Mouse (Mus musculus) lung, postnatal 0 days (tissue): ENCODE data around the gene Atp6v1e1. TPM values are rescaled to one million over a fixed set of nuclear protein-coding genes. Genes with fewer than 3 reads are reported as not detected.
A peak's percentile ranks its signal among the peaks of the same experiment; 100 is the strongest.

ENCODE experiments used
- ATAC-seq: fragments of 200-750 bp; cut with Nextera tagmentation; 2 replicates; pipeline ENCODE4 v1.8.0; 2017; ENCODE audit warnings: moderate library complexity
- DNase-seq: peaks from one replicate; pipeline ENCODE4 v3.0.0-alpha.2; 2016; ENCODE audit warnings: low spot score
- H3K27ac ChIP-seq: fragments of 300-500 bp; sonication (generic); 2 replicates; pipeline ENCODE4 v1.5.1; 2014; ENCODE audit warnings: antibody characterized with exemption, mild to moderate bottlenecking, low read length, mixed read lengths
- H3K27me3 ChIP-seq: fragments of 300-500 bp; sonication (generic); replicated peaks from 2 replicates; pipeline ENCODE4 v1.6.1; 2014; ENCODE audit warnings: low read length, mixed read lengths; ENCODE audit not compliant: insufficient read depth
- H3K36me3 ChIP-seq: fragments of 300-500 bp; sonication (generic); 2 replicates; pipeline ENCODE4 v1.6.1; 2014; ENCODE audit warnings: low read length, mixed read lengths; ENCODE audit not compliant: insufficient read depth
- H3K4me1 ChIP-seq: fragments of 300-500 bp; sonication (generic); 2 replicates; pipeline ENCODE4 v1.6.1; 2014; ENCODE audit warnings: antibody characterized with exemption, low read depth, low read length, mixed read lengths; ENCODE audit not compliant: insufficient read depth
- H3K4me2 ChIP-seq: fragments of 300-500 bp; sonication (generic); replicated peaks from 2 replicates; pipeline ENCODE4 v1.6.1; 2014; ENCODE audit warnings: low read depth, mild to moderate bottlenecking, low read length, moderate library complexity, mixed read lengths
- H3K4me3 ChIP-seq: fragments of 300-500 bp; sonication (generic); 2 replicates; pipeline ENCODE4 v1.5.1; 2014; ENCODE audit warnings: low read depth, low read length
- H3K9ac ChIP-seq: fragments of 300-500 bp; sonication (generic); replicated peaks from 2 replicates; pipeline ENCODE4 v1.6.1; 2014; ENCODE audit warnings: low read depth, mild to moderate bottlenecking
- H3K9me3 ChIP-seq: fragments of 300-500 bp; sonication (generic); 2 replicates; pipeline ENCODE4 v1.6.1; 2016; ENCODE audit warnings: low read length, mixed read lengths
- CTCF ChIP-seq: IDR thresholded peaks from 2 replicates; pipeline ENCODE4 v1.5.1; 2016; ENCODE audit warnings: antibody characterized with exemption, mild to moderate bottlenecking
- EP300 ChIP-seq: IDR thresholded peaks from 2 replicates; pipeline ENCODE4 v1.6.1; 2016; ENCODE audit warnings: antibody characterized with exemption, mild to moderate bottlenecking, control low read depth
- WGBS: fragments of 180-500 bp; shearing (Covaris S2); extraction: QIAGEN DNeasy Blood & Tissue Kit; methylation state at CpG from one replicate; pipeline ENCODE4 v1.1.7; 2014; 5-methylcytosine and 5-hydroxymethylcytosine counted together
- microRNA-seq: library from miRNA; unstranded; fragments of <30 nt; microRNA quantifications from one replicate; pipeline ENCODE4, GENCODE M21; 2016
- polyA plus RNA-seq: library from polyadenylated mRNA; unstranded; fragments of >200 nt; fragmentation: Nextera tagmentation; extraction: Ambion mirVana; gene quantifications from 2 replicates; pipeline ENCODE4 v1.2.1, GENCODE M21; 2015

The Atp6v1e1 gene
- polyA plus RNA-seq, 1 experiment from 2014 or later: 187 TPM

DNA sequence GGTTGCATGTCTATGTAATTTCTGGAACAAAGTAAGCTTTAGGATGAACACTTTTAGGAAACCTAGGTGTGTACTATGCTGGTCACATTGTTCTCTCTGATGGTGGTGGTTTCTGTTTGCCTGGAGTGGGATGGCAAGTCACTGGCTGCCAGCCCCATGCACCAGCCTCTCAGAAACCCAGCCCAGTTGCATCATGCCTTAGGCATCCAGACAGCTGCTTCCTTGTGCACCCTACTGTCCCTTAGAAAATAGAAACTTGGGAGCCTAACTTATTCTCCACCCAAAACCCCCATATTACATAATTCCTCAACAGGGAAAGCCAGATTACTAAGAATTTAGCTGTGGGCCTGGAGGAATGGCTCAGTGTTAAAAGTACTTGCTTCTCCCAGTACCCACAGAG lies 50.6 kb downstream of the Atp6v1e1 start:
- Histone ChIP-seq H3K4me1 (no peaks in the 10 kb centered on the region), H3K4me3 (no peak overlapping the region), H3K27me3 (no peaks in the 10 kb centered on the region), H3K9ac (no peak overlapping the region), H3K27ac (0 out of 2 replicates have a peak overlapping the region, but pooled peaks have one; percentile 1), H3K36me3 (no peaks in the 10 kb centered on the region), H3K4me2 (no peak overlapping the region), H3K9me3 (no peaks in the 10 kb centered on the region)
- ATAC-seq (peak; percentile 47), DNase-seq (peak; percentile 39)
- TF ChIP-seq EP300 (0 out of 2 replicates have a peak, but pooled peaks have one; percentile 22), CTCF (no peak)

DNA sequence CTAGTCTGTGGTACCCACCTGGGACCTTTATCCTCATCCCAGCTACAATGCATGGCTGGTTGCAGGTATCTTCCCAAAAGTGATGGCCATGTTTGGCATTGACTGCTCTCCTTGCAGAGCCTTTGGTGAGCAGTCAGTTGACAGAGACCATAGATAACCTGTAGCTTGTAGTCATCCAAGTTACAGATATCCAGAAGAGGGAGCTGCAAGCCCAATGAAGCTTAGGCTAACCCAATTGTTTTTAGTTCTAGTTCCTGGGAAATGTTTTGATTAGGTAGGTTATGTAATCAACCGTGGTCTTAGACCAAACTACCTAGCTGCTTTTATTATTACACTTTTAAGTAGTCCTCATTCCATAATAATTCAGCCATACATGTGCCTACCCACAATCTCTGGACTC lies 51.2 kb downstream of the Atp6v1e1 start:
- Histone ChIP-seq H3K4me1 (no peaks in the 10 kb centered on the region), H3K27me3 (no peaks in the 10 kb centered on the region), H3K4me3 (no peak overlapping the region), H3K9me3 (no peaks in the 10 kb centered on the region), H3K4me2 (no peak overlapping the region), H3K27ac (no peak overlapping the region), H3K36me3 (no peaks in the 10 kb centered on the region), H3K9ac (no peak overlapping the region)
- ATAC-seq: no peak
- TF ChIP-seq EP300 (no peak), CTCF (peak; percentile 34)
- no peak for DNase-seq
- WGBS: 60% methylated on average over 1 of the region's 1 CpGs

DNA sequence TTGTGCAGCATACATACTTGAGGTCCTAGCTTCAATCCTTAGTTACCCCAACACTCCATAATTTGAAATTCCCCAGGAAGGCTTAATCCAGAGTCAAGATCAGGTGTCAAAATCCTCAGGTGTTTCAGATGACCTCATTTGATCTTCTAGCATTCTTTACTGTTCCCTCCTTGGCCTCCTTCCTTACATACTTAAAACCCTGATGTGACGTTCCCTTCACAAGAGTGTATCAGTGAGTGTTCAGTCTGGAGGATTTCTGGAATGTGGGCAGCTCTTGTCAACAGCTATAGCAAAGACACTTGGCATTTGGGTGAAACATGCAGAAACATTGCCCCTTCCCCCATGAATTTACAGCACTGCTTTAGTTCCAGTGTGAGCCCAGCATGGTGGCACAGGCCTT lies 52.6 kb downstream of the Atp6v1e1 start:
- Histone ChIP-seq H3K27me3 (no peaks in the 10 kb centered on the region), H3K4me3 (no peak overlapping the region), H3K4me1 (no peaks in the 10 kb centered on the region), H3K4me2 (no peak overlapping the region), H3K36me3 (no peaks in the 10 kb centered on the region), H3K9me3 (no peaks in the 10 kb centered on the region), H3K27ac (0 out of 2 replicates have a peak overlapping the region, but pooled peaks have one; percentile 14), H3K9ac (no peak overlapping the region)
- TF ChIP-seq CTCF (no peak), EP300 (peak; percentile 95)
- ATAC-seq: peak; percentile 90
- peak; percentile 79 for DNase-seq
- 57% methylated on average over 1 of the region's 1 CpGs for WGBS

DNA sequence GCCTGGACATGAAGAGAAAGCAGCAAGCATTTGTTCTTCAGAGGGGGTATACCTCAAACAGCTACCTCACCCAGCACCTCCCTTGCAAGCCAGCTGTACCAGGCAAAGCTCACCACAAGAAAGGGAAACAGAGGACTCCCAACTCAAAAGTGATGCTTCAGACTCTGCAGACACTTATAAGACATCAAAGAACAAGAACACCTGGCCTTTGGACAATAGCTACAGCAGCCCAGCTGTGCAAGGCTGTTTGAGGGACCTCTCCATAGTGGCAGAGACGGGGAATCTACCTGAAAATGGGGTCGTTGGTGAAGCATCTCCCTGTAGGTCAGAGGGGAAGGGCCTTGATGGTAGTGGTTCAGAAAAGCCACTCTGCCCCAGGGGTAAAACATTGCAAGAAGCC lies 61.4 kb downstream of the Atp6v1e1 start:
- DNase-seq (no peak), ATAC-seq (no peak)
- no peak overlapping the region for H3K4me3 ChIP-seq
- peaks cover 19% of the 10 kb centered on the region for H3K36me3 ChIP-seq
- no peak overlapping the region for H3K4me2 ChIP-seq
- H3K9me3 ChIP-seq: no peaks in the 10 kb centered on the region
- TF ChIP-seq EP300 (no peak), CTCF (no peak)
- H3K27me3 ChIP-seq: no peaks in the 10 kb centered on the region
- H3K27ac ChIP-seq: no peak overlapping the region
- 82% methylated on average over 2 of the region's 2 CpGs for WGBS
- H3K9ac ChIP-seq: no peak overlapping the region
- no peaks in the 10 kb centered on the region for H3K4me1 ChIP-seq

DNA sequence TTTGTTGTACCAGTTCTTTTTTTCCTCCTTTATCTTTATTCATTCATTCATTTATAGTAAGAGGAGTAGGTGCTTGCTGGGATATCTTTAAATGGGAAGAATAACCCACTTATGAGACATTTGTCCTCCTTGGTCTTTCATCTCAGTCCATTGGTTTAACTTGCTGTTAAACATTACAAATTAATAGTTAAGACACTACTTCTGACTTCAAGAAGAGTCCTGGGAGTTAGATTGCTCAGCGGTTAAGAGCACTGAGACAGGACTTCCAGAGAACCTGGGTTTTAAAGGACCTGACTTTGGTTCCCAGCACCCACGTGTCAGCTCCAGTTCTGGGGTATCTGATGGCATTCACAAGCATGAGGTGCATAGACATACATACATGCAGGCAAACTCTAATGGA lies 76.2 kb downstream of the Atp6v1e1 start:
- H3K4me2 ChIP-seq: no peak overlapping the region
- ATAC-seq (no peak), DNase-seq (no peak)
- H3K4me3 ChIP-seq: no peak overlapping the region
- no peaks in the 10 kb centered on the region for H3K27me3 ChIP-seq
- TF ChIP-seq CTCF (no peak), EP300 (no peak)
- WGBS: 78% methylated on average over 2 of the region's 2 CpGs
- H3K9ac ChIP-seq: no peak overlapping the region
- H3K27ac ChIP-seq: no peak overlapping the region
- H3K9me3 ChIP-seq: no peaks in the 10 kb centered on the region
- no peaks in the 10 kb centered on the region for H3K4me1 ChIP-seq
- H3K36me3 ChIP-seq: no peaks in the 10 kb centered on the region

Small RNAs within 50 kb of the gene (microRNA-seq; reads per million reads assigned to microRNA genes)
- gene Gm25193: not detected

Other genes starting within 250 kb of the Atp6v1e1 start
- gene Cecr2, start 156.4 kb downstream of the Atp6v1e1 start, polyA plus RNA-seq: 3.4 and 3.9 TPM in 2 replicates
- 0.45 and 0.56 TPM in 2 replicates for gene Slc25a18, start 49.2 kb downstream of the Atp6v1e1 start, polyA plus RNA-seq
- gene Bcl2l13, start 13.4 kb upstream of the Atp6v1e1 start, polyA plus RNA-seq: 12.3 and 14.0 TPM in 2 replicates
- 8.4 and 8.7 TPM in 2 replicates for gene Bid, start 94.1 kb upstream of the Atp6v1e1 start, polyA plus RNA-seq